Mouse (Mus musculus) lung, embryonic 15.5 days (tissue): Measurements from ENCODE around the gene Smad3. TPM values are rescaled to one million over a fixed set of nuclear protein-coding genes. Genes with fewer than 3 reads are reported as not detected.

ENCODE experiments used
- ATAC-seq: fragments of 200-750 bp; cut with Nextera tagmentation; 2 replicates; pipeline ENCODE4 v1.8.0; 2017; ENCODE audit warnings: moderate number of reproducible peaks, borderline replicate concordance; ENCODE audit not compliant: low FRiP score, low TSS enrichment; ENCODE audit errors: extremely low read depth
- H3K27ac ChIP-seq: fragments of 300-500 bp; sonication (generic); 2 replicates; pipeline ENCODE4 v1.5.1; 2015; ENCODE audit warnings: moderate library complexity, mild to moderate bottlenecking, inconsistent platforms
- H3K27me3 ChIP-seq: fragments of 300-500 bp; sonication (generic); 2 replicates; pipeline ENCODE4 v1.6.1; 2015; ENCODE audit warnings: inconsistent platforms
- H3K36me3 ChIP-seq: fragments of 300-500 bp; sonication (generic); 2 replicates; pipeline ENCODE4 v1.6.1; 2015; ENCODE audit warnings: inconsistent platforms
- H3K4me1 ChIP-seq: fragments of 300-500 bp; sonication (generic); 2 replicates; pipeline ENCODE4 v1.6.1; 2015; ENCODE audit warnings: inconsistent platforms
- H3K4me2 ChIP-seq: fragments of 300-500 bp; sonication (generic); 2 replicates; pipeline ENCODE4 v1.6.1; 2015; ENCODE audit warnings: inconsistent platforms, mild to moderate bottlenecking, moderate library complexity
- H3K4me3 ChIP-seq: fragments of 300-500 bp; sonication (generic); 2 replicates; pipeline ENCODE4 v1.5.1; 2015; ENCODE audit warnings: mild to moderate bottlenecking, inconsistent platforms
- H3K9ac ChIP-seq: fragments of 300-500 bp; sonication (generic); 2 replicates; pipeline ENCODE4 v1.6.1; 2015; ENCODE audit warnings: inconsistent platforms
- H3K9me3 ChIP-seq: fragments of 300-500 bp; sonication (generic); 2 replicates; pipeline ENCODE4 v1.6.1; 2016; ENCODE audit warnings: inconsistent platforms
- WGBS: fragments of 180-500 bp; shearing (Covaris S2); methylation state at CpG from one replicate; pipeline ENCODE4 v1.1.7; 2015; 5-methylcytosine and 5-hydroxymethylcytosine counted together
- polyA plus RNA-seq: library from polyadenylated mRNA; unstranded; fragments of >200 nt; fragmentation: Nextera tagmentation; extraction: Ambion mirVana; gene quantifications from 2 replicates; pipeline ENCODE4 v1.2.1, GENCODE M21; 2015

Gene Smad3
- polyA plus RNA-seq, 1 experiment from 2014 or later = 20.7 TPM

DNA sequence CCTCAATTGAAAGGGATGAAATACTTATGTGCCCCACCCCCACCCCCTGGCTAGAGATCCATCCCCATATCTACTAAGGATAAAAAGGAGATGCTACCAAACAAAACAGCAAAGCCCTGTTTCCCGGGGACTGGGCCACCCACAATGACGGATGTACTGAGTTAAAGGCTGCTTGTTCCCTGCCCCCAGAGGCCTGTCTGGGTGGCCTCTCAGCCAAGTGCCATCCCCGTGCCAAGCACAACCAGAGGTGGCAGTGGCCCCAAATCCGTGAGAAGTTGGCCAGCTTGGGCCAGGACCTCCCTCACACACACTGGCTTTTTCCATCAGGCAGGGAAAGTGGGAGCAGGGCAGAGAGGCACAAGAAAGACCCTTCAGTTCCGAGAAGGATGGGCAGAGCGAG lies 45.0 kb downstream of the Smad3 start:
- Histone ChIP-seq H3K9me3 (no peaks in the 10 kb centered on the region), H3K36me3 (0 out of 2 replicates have a peak, but pooled peaks cover 4% of the 10 kb centered on the region), H3K27me3 (no peaks in the 10 kb centered on the region), H3K9ac (no peak overlapping the region), H3K4me1 (peaks cover 62% of the 10 kb centered on the region), H3K27ac (peak overlapping the region; percentile 63), H3K4me3 (no peak overlapping the region), H3K4me2 (no peak overlapping the region)
- 42% methylated on average over 6 of the region's 6 CpGs for WGBS
- ATAC-seq = no peak

DNA sequence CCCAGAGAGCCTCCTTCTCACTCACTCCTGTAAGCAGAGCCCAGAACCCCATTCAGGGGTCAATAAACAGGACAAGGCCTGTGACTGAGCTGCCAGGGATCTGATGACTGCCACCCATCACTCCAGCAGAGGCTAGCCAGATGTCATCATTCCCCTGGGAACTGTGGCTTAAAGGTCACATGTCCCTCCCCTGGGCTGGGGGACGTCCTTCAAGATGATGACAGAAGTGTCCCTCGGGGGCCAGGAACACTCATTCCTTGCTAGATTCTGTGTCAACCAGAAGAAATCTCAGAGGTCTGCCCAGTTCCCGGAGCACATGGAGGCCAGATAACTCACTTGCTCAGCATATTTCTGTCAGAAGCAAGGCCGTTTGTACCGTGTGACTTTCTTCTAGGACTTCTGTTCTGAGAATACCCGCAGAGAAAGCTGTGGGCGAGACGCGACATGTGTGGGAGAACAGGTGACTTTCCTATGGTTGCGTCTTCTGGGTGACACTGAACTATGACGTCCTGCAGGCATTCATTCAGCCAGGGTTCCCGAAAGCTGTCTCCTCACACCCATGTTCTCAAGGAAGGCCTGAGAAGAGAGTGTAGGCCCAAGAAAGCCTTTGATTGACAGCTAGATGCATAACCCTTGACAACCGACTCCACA lies 46.1 kb downstream of the Smad3 start:
- no peak overlapping the region for H3K4me2 ChIP-seq
- ATAC-seq = 0 out of 2 replicates have a peak, but pooled peaks have one; percentile 13
- H3K27me3 ChIP-seq = no peaks in the 10 kb centered on the region
- peaks cover 62% of the 10 kb centered on the region for H3K4me1 ChIP-seq
- no peak overlapping the region for H3K27ac ChIP-seq
- no peak overlapping the region for H3K9ac ChIP-seq
- no peaks in the 10 kb centered on the region for H3K9me3 ChIP-seq
- H3K4me3 ChIP-seq = no peak overlapping the region
- 0 out of 2 replicates have a peak, but pooled peaks cover 4% of the 10 kb centered on the region for H3K36me3 ChIP-seq
- 62% methylated on average over 13 of the region's 13 CpGs for WGBS

DNA sequence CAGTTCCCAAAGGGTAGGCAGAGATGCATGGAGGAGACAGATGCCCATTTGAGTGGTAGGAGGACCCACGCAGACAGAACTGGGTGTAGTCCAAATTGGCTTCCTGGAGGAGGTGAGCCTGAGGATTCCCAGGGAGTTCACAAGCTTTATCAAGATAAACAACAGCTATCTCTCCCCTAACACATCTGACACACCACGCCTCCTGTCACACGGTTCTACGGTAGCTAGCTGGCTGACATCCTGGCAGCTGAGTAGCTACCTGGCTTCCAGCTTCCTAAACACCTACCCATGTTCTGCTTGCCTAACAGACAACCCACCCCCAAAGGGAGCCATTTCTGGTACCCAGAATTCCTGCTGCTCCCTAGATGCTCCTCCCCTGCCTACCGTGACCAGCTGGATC lies 47.9 kb downstream of the Smad3 start:
- no peak overlapping the region for H3K4me2 ChIP-seq
- 91% methylated on average over 5 of the region's 5 CpGs for WGBS
- ATAC-seq = no peak
- no peak overlapping the region for H3K9ac ChIP-seq
- no peak overlapping the region for H3K4me3 ChIP-seq
- no peaks in the 10 kb centered on the region for H3K27me3 ChIP-seq
- no peak overlapping the region for H3K27ac ChIP-seq
- peaks cover 62% of the 10 kb centered on the region for H3K4me1 ChIP-seq
- H3K9me3 ChIP-seq = no peaks in the 10 kb centered on the region
- H3K36me3 ChIP-seq = 0 out of 2 replicates have a peak, but pooled peaks cover 4% of the 10 kb centered on the region

DNA sequence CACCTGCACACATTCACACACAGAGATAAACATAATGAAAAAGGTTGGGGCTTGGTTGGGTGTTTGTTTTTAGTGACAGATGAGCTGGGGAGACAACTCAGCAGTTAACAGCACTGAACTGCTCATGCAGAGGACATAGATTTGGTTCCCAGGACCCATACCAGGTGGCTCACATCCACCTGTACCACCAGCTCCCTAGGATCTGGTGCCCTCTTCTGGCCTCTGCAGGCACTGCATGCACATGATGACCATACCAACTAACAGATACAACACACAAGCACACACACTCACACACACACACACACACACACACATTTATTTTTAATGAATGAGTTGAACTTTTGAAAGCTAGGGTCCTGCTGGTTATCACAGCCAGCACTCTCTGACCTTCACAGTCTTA lies 48.5 kb downstream of the Smad3 start:
- H3K9ac ChIP-seq = no peak overlapping the region
- ATAC-seq = no peak
- H3K27ac ChIP-seq = no peak overlapping the region
- H3K36me3 ChIP-seq = 0 out of 2 replicates have a peak, but pooled peaks cover 4% of the 10 kb centered on the region
- H3K9me3 ChIP-seq = no peaks in the 10 kb centered on the region
- peaks cover 64% of the 10 kb centered on the region for H3K4me1 ChIP-seq
- no peaks in the 10 kb centered on the region for H3K27me3 ChIP-seq
- H3K4me2 ChIP-seq = no peak overlapping the region
- no peak overlapping the region for H3K4me3 ChIP-seq

DNA sequence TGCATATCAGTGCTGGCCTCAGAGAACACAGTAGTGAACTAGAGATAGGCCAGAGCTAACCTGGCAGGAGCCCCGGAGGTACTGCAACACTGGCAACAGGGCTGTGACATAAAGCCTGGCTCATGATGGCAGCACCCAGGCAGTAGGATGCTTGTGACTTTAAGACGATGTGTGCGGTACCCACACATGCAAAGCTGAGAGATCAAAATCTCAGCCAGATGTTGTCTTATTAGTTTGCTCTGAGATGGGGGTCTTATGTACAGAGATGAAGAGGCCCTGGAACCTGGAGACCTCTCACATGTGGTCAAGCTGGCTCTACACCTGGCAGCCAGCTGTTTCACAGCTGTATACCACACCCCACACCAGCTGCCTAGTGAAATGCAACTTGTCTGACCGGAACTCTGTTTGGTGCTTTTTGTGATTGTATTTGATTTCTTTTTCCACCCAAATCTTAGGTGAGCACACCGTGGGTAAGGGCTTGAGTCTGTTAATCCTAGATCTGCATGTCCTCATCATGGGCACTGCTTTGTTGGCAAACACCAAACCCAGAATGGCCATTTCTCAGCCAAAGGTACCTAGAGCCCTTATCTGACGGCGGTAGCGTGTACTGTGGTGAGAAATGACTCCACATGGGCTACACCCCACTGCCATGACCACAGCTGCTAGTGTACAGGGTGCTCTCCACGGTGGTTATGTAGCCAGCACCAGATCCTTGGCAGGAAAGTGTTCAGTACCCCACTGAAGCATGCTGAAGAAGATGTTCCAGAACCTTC lies 49.8 kb downstream of the Smad3 start:
- Histone ChIP-seq H3K9me3 (no peaks in the 10 kb centered on the region), H3K4me1 (peaks cover 66% of the 10 kb centered on the region), H3K27me3 (no peaks in the 10 kb centered on the region), H3K4me2 (no peak overlapping the region), H3K9ac (no peak overlapping the region), H3K36me3 (0 out of 2 replicates have a peak, but pooled peaks cover 4% of the 10 kb centered on the region), H3K27ac (no peak overlapping the region), H3K4me3 (no peak overlapping the region)
- ATAC-seq = no peak
- 86% methylated on average over 9 of the region's 9 CpGs for WGBS

DNA sequence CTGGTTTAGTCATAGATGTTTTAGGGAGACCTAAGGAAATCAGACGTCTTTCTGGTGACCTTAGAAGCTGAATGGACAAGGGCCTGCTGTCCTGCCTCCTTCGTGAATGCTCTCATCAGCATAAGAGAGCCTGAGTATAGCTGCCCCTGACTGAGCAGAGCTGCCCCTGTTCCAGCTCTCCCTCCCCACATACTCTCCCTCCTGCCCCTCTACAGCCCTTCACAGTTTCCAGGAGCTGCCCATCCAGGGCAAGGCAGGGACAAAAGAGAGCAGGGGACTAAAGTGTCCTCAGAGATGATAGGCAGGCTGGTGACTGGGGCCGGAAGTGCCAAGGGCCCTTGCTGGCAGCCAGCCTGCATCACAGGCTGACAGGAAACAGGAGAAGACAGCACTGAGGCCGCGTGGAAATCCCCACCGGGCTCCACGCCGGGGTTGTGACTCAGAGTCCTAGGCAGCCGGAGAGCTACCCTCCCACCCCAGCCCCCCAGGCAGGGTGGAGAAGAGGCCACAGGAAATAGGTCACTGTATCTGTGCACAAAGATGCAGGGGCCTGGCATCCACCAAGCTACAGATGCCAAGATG lies 51.6 kb downstream of the Smad3 start:
- H3K27me3 ChIP-seq = no peaks in the 10 kb centered on the region
- ATAC-seq = 0 out of 2 replicates have a peak, but pooled peaks have one; percentile 16
- H3K36me3 ChIP-seq = 0 out of 2 replicates have a peak, but pooled peaks cover 4% of the 10 kb centered on the region
- peaks cover 66% of the 10 kb centered on the region for H3K4me1 ChIP-seq
- H3K4me2 ChIP-seq = no peak overlapping the region
- H3K4me3 ChIP-seq = no peak overlapping the region
- peak overlapping the region; percentile 74 for H3K27ac ChIP-seq
- WGBS = 11% methylated on average over 9 of the region's 9 CpGs
- H3K9me3 ChIP-seq = no peaks in the 10 kb centered on the region
- H3K9ac ChIP-seq = no peak overlapping the region

DNA sequence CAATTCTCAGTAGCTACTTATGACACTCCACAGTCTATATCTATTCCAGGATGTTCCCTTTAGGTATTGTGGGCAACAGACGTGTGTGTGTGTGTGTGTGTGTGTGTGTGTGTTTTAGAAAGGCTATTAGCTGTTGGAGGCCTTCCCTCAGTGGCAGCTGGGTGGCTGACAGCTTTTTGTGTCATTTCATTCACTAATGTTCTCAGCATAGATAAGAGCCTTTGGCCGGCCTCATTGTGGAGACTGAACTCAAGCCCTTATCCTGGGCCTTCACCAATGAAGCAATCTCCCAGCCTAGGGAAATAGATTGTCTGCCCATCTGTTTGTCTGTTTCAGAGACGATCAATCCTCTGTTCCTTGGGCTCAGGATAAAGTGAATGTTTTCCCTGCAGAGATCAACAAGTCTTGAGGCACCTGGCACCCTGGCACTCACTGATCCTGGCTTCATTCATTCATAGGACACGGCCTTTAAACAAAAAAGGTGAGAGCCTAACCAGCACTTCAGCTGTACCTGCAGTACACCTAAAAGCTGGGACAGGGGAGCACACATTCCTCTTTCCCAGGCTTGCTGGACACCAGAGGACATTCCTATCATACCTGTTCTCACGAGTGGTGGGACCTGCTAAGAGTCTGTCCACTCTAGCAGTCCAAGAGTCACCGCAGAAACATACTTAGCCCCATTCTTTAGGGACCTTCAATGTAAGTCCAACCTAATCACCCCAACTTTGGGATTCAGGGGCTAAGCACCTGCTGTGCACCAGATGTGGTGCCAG lies 52.6 kb downstream of the Smad3 start:
- H3K9ac ChIP-seq = no peak overlapping the region
- no peak overlapping the region for H3K4me2 ChIP-seq
- peak overlapping the region; percentile 74 for H3K27ac ChIP-seq
- H3K27me3 ChIP-seq = no peaks in the 10 kb centered on the region
- ATAC-seq = no peak
- WGBS = 44% methylated on average over 6 of the region's 6 CpGs
- H3K9me3 ChIP-seq = no peaks in the 10 kb centered on the region
- 0 out of 2 replicates have a peak, but pooled peaks cover under 1% of the 10 kb centered on the region for H3K36me3 ChIP-seq
- peaks cover 69% of the 10 kb centered on the region for H3K4me1 ChIP-seq
- no peak overlapping the region for H3K4me3 ChIP-seq

DNA sequence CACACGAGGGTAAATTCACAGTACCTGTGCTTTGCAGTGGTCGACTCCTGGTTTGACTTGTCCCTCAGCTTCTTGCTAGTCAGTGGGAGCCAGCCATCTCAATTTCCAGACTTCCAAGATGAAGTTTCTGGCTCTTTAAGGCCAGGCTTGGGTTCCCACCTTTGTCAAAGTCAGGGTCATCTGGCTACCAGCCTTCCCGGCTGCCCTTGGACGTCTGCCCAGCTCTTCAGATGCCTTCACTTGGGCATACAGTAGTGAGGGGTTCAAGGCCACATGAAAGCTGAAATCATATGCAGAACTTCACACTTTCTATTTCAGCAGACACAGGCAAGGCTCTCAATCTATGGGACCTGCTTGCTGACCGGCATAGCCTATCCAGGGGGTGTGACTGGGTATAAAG lies 53.7 kb downstream of the Smad3 start:
- H3K4me1 ChIP-seq = peaks cover 77% of the 10 kb centered on the region
- WGBS = 46% methylated on average over 5 of the region's 5 CpGs
- no peak overlapping the region for H3K9ac ChIP-seq
- no peak overlapping the region for H3K4me3 ChIP-seq
- H3K36me3 ChIP-seq = no peaks in the 10 kb centered on the region
- H3K9me3 ChIP-seq = no peaks in the 10 kb centered on the region
- no peaks in the 10 kb centered on the region for H3K27me3 ChIP-seq
- no peak for ATAC-seq
- no peak overlapping the region for H3K27ac ChIP-seq
- H3K4me2 ChIP-seq = no peak overlapping the region

DNA sequence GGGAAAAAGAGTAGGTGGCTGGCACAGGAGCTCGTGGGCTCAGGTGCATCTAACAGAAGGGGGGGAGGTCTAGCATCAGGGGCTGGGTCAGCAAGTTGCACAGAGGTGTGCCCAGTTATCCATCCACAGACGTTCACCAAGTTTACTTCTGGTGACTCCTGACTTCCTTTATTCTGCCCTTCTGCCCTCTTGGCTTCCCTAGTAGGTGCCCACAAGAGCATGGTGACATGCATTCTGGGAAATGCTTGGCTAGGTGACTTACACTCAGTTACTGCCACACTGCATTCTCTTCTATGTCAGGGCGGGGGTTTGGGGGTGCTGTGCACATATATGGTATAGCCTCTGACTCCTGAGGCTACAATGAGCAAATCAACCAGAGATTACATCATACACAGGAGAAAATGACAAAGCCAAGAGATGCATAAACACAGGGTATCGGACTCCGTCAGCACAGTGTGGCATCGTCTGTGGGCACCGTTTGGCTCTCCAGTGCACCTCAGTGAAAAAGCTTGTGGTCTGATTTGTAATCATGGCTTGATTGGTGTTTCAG lies 54.5 kb downstream of the Smad3 start:
- H3K27ac ChIP-seq = no peak overlapping the region
- H3K9ac ChIP-seq = no peak overlapping the region
- WGBS = 77% methylated on average over 7 of the region's 7 CpGs
- H3K4me2 ChIP-seq = no peak overlapping the region
- no peak for ATAC-seq
- H3K4me1 ChIP-seq = peaks cover 84% of the 10 kb centered on the region
- H3K4me3 ChIP-seq = no peak overlapping the region
- no peaks in the 10 kb centered on the region for H3K36me3 ChIP-seq
- H3K9me3 ChIP-seq = no peaks in the 10 kb centered on the region
- no peaks in the 10 kb centered on the region for H3K27me3 ChIP-seq

DNA sequence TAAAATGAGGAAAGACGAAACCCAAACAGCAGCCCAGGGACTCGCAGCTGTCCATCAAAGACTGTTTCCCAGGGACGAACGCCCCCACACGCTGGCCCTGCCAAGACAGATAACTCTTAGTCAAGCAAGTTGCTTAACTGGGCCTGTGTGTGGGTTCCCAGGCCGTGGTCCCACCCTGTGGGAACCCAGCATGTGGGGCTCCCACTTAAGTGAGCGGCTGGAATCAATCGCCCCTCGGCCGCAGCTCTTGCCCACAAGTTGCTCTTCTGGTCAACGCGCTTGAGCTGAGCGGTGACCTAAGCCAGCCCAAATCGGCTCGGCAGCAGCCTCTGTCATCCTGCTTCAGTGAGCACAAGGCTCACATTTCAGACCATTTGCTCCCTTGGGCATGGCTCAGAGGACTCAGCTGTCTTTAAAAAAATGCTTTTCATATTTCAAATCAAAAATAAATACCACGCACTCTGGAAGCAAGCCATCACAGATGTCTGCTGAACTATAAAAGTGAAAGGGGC lies 55.2 kb downstream of the Smad3 start:
- no peaks in the 10 kb centered on the region for H3K36me3 ChIP-seq
- no peak overlapping the region for H3K4me3 ChIP-seq
- H3K9ac ChIP-seq = no peak overlapping the region
- ATAC-seq = peak; percentile 67
- peaks cover 88% of the 10 kb centered on the region for H3K4me1 ChIP-seq
- H3K9me3 ChIP-seq = no peaks in the 10 kb centered on the region
- peak overlapping the region; percentile 19; the same call in 1 of the 2 replicates for H3K4me2 ChIP-seq
- no peaks in the 10 kb centered on the region for H3K27me3 ChIP-seq
- WGBS = 27% methylated on average over 16 of the region's 16 CpGs
- H3K27ac ChIP-seq = peak overlapping the region; percentile 69; the same call in 1 of the 2 replicates

DNA sequence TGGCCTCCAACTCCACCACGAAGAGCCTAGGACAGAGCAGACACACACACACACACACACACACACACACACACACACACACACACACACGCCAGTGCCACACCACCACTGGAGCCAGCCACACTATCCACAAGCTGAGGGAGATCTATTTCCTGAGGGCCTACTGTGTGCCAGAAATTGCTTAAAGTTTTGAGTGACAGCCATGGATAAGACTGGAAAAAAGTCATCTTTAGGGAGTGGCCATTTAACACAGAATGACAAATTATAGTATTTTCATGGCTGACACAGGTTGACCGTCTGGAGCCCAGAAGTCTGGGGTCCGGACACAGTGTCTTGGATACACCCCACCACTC lies 55.9 kb downstream of the Smad3 start:
- Histone ChIP-seq H3K9ac (no peak overlapping the region), H3K9me3 (no peaks in the 10 kb centered on the region), H3K4me3 (no peak overlapping the region), H3K4me2 (no peak overlapping the region), H3K4me1 (peaks cover 87% of the 10 kb centered on the region), H3K27me3 (no peaks in the 10 kb centered on the region), H3K36me3 (no peaks in the 10 kb centered on the region), H3K27ac (0 out of 2 replicates have a peak overlapping the region, but pooled peaks have one; percentile 69)
- WGBS = 78% methylated on average over 4 of the region's 4 CpGs
- ATAC-seq = no peak
